ENCODE assay signal across 11 mouse cellular contexts in the genomic region with DNA sequence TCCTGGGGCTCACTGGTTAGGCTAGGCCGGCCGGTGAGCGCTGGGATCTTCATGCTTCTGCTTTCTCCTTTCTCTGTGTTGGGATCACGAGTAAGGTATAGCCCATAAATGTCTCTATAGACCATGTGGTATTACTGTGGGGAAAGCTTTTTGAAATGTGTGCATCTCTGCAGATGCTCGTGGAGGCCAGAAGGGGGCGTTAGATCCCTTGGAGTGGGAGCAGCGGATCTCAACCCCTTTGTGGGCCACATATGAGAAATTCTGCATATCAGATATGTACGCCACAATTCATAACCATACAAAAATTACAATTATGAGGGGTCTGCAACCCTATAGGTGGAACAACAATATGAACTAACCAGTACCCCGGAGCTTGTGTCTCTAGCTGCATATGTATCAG. TPM values are rescaled to one million over a fixed set of nuclear protein-coding genes. Genes with fewer than 3 reads are reported as not detected.
DNase-seq lines count a peak whose midpoint lies in the region; ATAC-seq and TF ChIP-seq lines count a peak whose summit lies in the region.
"Had no signal": no experiment of that assay in that cellular context is flagged by ENCODE, and none has a peak within 500 bp of the region (broad histone marks: within the 10 kb centered on the region; RNA-seq: fewer than 3 reads in every experiment).

No protein-coding gene starts in this region.

- no peak overlapping the region for H3K9ac ChIP-seq in forebrain, postnatal 0 days
- no peak overlapping the region for H3K9ac ChIP-seq in liver, postnatal 0 days (replicated peaks)
- no peak overlapping the region for H3K9ac ChIP-seq in liver, embryonic 12.5 days
- no peak overlapping the region for H3K9ac ChIP-seq in ES-E14 (ENCODE audit: insufficient read depth, low read depth, low read length, poor library complexity, severe bottlenecking)
- H3K9ac ChIP-seq: limb, embryonic 15.5 days had no signal

- TF ChIP-seq CTCF in forebrain, postnatal 0 days (IDR thresholded peaks at IDR 0.05; ENCODE audit: low read depth): peak; percentile 71
- TF ChIP-seq CTCF in liver, postnatal 0 days (IDR thresholded peaks at IDR 0.05; ENCODE audit: low read depth): peak; percentile 64

- no peaks in the 10 kb centered on the region for H3K9me3 ChIP-seq in forebrain, postnatal 0 days (ENCODE audit: low read length)
- H3K9me3 ChIP-seq in forebrain, embryonic 10.5 days: no peaks in the 10 kb centered on the region
- H3K9me3 ChIP-seq in liver, postnatal 0 days (ENCODE audit: low read length): no peaks in the 10 kb centered on the region
- H3K9me3 ChIP-seq in liver, embryonic 12.5 days (replicated peaks): no peaks in the 10 kb centered on the region
- no peaks in the 10 kb centered on the region for H3K9me3 ChIP-seq in ES-E14 (ENCODE audit: control insufficient read depth, insufficient read depth, low read depth, low read length)
- H3K9me3 ChIP-seq: forebrain, embryonic 13.5 days; limb, embryonic 15.5 days had no signal

- no peaks in the 10 kb centered on the region for H3K27me3 ChIP-seq in forebrain, postnatal 0 days (ENCODE audit: insufficient read depth, low read length)
- H3K27me3 ChIP-seq in forebrain, embryonic 10.5 days (ENCODE audit: poor library complexity, severe bottlenecking): peaks cover 26% of the 10 kb centered on the region
- peaks cover 7% of the 10 kb centered on the region for H3K27me3 ChIP-seq in liver, postnatal 0 days (ENCODE audit: insufficient read depth, low read length)
- H3K27me3 ChIP-seq in liver, embryonic 12.5 days (replicated peaks): peaks cover 32% of the 10 kb centered on the region
- H3K27me3 ChIP-seq: forebrain, embryonic 13.5 days had no signal

- no peak overlapping the region for H3K4me3 ChIP-seq in forebrain, postnatal 0 days (ENCODE audit: low read depth, low read length)
- H3K4me3 ChIP-seq in forebrain, embryonic 10.5 days: no peak overlapping the region
- no peak overlapping the region for H3K4me3 ChIP-seq in liver, postnatal 0 days (ENCODE audit: low read depth, low read length)
- H3K4me3 ChIP-seq in liver, embryonic 12.5 days: no peak overlapping the region
- H3K4me3 ChIP-seq in ES-E14 (ENCODE audit: insufficient read depth in 1 of 2, low read depth in 1 of 2, low read length in 2 of 2, poor library complexity in 1 of 2, severe bottlenecking in 1 of 2): no peak overlapping the region
- H3K4me3 ChIP-seq: forebrain, embryonic 13.5 days; limb, embryonic 15.5 days had no signal

- in situ Hi-C loops in ES-E14 (cut with MboI; ENCODE audit: low sequenced_read_pairs in 2 of 2, unreplicated experiment in 2 of 2): loop anchor here in 1 of 2 experiments (5.0 kb wide), 1 partner anchor 83 kb away; no protein-coding TSS in a partner anchor

- no peak for TF ChIP-seq EP300 in liver, postnatal 0 days (IDR thresholded peaks at IDR 0.05; ENCODE audit: low read depth)

- DNase-seq in forebrain, postnatal 0 days: peak; percentile 53
- no peak for DNase-seq in forebrain, embryonic 10.5 days (ENCODE audit: extremely low spot score, low spot score)
- DNase-seq in liver, postnatal 0 days: no peak
- no peak for DNase-seq in ES-E14 (ENCODE audit: low read depth, low spot score)
- peak; percentile 33 for DNase-seq in induced T-regulatory cell, adult 2 months (ENCODE audit: low read depth)
- no peak for DNase-seq in left cerebral cortex, adult 11 months (ENCODE audit: low spot score)
- DNase-seq in cerebellum, adult 8-10 months: no peak
- DNase-seq: thymus, adult 2 months had no signal

- WGBS in forebrain, postnatal 0 days: 56% methylated on average over 9 of the region's 9 CpGs
- WGBS in forebrain, embryonic 10.5 days: 55% methylated on average over 9 of the region's 9 CpGs
- 46% methylated on average over 9 of the region's 9 CpGs for WGBS in liver, postnatal 0 days (ENCODE audit: insufficient replicate concordance)
- 41% methylated on average over 9 of the region's 9 CpGs for WGBS in liver, embryonic 12.5 days (ENCODE audit: insufficient replicate concordance)

- no peaks in the 10 kb centered on the region for H3K36me3 ChIP-seq in forebrain, postnatal 0 days (ENCODE audit: insufficient read depth)
- H3K36me3 ChIP-seq in forebrain, embryonic 10.5 days (replicated peaks): no peaks in the 10 kb centered on the region
- no peaks in the 10 kb centered on the region for H3K36me3 ChIP-seq in liver, postnatal 0 days (replicated peaks; ENCODE audit: insufficient read depth, low read length)
- no peaks in the 10 kb centered on the region for H3K36me3 ChIP-seq in liver, embryonic 12.5 days
- no peaks in the 10 kb centered on the region for H3K36me3 ChIP-seq in ES-E14 (ENCODE audit: control insufficient read depth, insufficient read depth, low read length, poor library complexity, severe bottlenecking)
- H3K36me3 ChIP-seq: limb, embryonic 15.5 days had no signal

- H3K27ac ChIP-seq in forebrain, postnatal 0 days (ENCODE audit: low read depth, low read length): no peak overlapping the region
- no peak overlapping the region for H3K27ac ChIP-seq in forebrain, embryonic 10.5 days
- H3K27ac ChIP-seq in liver, postnatal 0 days (ENCODE audit: low read depth): no peak overlapping the region
- no peak overlapping the region for H3K27ac ChIP-seq in liver, embryonic 12.5 days
- H3K27ac ChIP-seq in ES-E14 (ENCODE audit: insufficient read depth, low read depth, low read length, poor library complexity, severe bottlenecking): no peak overlapping the region
- H3K27ac ChIP-seq: forebrain, embryonic 13.5 days; limb, embryonic 15.5 days had no signal

- ATAC-seq in forebrain, postnatal 0 days: no peak
- ATAC-seq in liver, postnatal 0 days: no peak
- no peak for ATAC-seq in liver, embryonic 12.5 days
- ATAC-seq: forebrain, embryonic 13.5 days had no signal

- no peaks in the 10 kb centered on the region for H3K4me1 ChIP-seq in forebrain, postnatal 0 days (ENCODE audit: insufficient read depth)
- peaks cover 27% of the 10 kb centered on the region for H3K4me1 ChIP-seq in forebrain, embryonic 10.5 days
- H3K4me1 ChIP-seq in liver, postnatal 0 days (ENCODE audit: insufficient read depth): peaks cover 6% of the 10 kb centered on the region
- H3K4me1 ChIP-seq in liver, embryonic 12.5 days: peaks cover 12% of the 10 kb centered on the region
- no peaks in the 10 kb centered on the region; a peak in 2 of 4 replicates for H3K4me1 ChIP-seq in ES-E14 (ENCODE audit: control insufficient read depth in 2 of 2, insufficient read depth in 2 of 2, low read length in 2 of 2, poor library complexity in 1 of 2)

- no peak overlapping the region for H3K4me2 ChIP-seq in forebrain, postnatal 0 days (ENCODE audit: low read depth)
- H3K4me2 ChIP-seq in liver, postnatal 0 days (ENCODE audit: low read depth, low read length): no peak overlapping the region
- no peak overlapping the region for H3K4me2 ChIP-seq in liver, embryonic 12.5 days
- H3K4me2 ChIP-seq: forebrain, embryonic 13.5 days; limb, embryonic 15.5 days had no signal

TF ChIP-seq in ES-E14, 5 proteins besides CTCF, POLR2A, EP300 and RAD21:
- no peak for TF ChIP-seq HCFC1 (IDR thresholded peaks at IDR 0.05; ENCODE audit: borderline replicate concordance, insufficient read depth, low read length)
- peak; percentile 55; the same call in 1 of the 2 replicates for TF ChIP-seq ZC3H11A (IDR thresholded peaks at IDR 0.05; ENCODE audit: borderline replicate concordance, low read depth, low read length)
TF ChIP-seq in ES-E14: peak in this region for 1.

RNA-seq across cellular contexts. Expression of a gene that starts 4.2 kb away (rescaled TPM):
- total RNA-seq in forebrain, postnatal 0 days (2014; rRNA removed): 44.2 and 48.2 TPM in 2 replicates
- 45.6 and 49.3 TPM in 2 replicates for polyA plus RNA-seq in forebrain, postnatal 0 days (2015; fragmentation: Nextera tagmentation; extraction: Ambion mirVana)
- 12.8 and 14.3 TPM in 2 replicates for polyA plus RNA-seq in forebrain, embryonic 10.5 days (2016; fragmentation: Nextera tagmentation; extraction: Ambion mirVana)
- polyA plus RNA-seq in liver, postnatal 0 days (2015; fragmentation: Nextera tagmentation; extraction: Ambion mirVana): 1.1 and 1.2 TPM in 2 replicates
- 2.6 and 2.7 TPM in 2 replicates for polyA plus RNA-seq in liver, embryonic 12.5 days (2016; fragmentation: Nextera tagmentation; extraction: Ambion mirVana)
- total RNA-seq in ES-E14 (2012; rRNA removed): 9.0 and 13.7 TPM in 2 replicates

Comparison
In these comparisons a context has a peak if more than half of its experiments do, and no peak if none do; other contexts are left out.
1. DNase-seq: peak in forebrain, postnatal 0 days (single experiment) and induced T-regulatory cell, adult 2 months (single experiment); none in forebrain, embryonic 10.5 days (single experiment), liver, postnatal 0 days (single experiment), ES-E14 (single experiment), left cerebral cortex, adult 11 months (single experiment) and cerebellum, adult 8-10 months (single experiment).